1 mouse cellular context compared by ENCODE assay signal in the genomic region with DNA sequence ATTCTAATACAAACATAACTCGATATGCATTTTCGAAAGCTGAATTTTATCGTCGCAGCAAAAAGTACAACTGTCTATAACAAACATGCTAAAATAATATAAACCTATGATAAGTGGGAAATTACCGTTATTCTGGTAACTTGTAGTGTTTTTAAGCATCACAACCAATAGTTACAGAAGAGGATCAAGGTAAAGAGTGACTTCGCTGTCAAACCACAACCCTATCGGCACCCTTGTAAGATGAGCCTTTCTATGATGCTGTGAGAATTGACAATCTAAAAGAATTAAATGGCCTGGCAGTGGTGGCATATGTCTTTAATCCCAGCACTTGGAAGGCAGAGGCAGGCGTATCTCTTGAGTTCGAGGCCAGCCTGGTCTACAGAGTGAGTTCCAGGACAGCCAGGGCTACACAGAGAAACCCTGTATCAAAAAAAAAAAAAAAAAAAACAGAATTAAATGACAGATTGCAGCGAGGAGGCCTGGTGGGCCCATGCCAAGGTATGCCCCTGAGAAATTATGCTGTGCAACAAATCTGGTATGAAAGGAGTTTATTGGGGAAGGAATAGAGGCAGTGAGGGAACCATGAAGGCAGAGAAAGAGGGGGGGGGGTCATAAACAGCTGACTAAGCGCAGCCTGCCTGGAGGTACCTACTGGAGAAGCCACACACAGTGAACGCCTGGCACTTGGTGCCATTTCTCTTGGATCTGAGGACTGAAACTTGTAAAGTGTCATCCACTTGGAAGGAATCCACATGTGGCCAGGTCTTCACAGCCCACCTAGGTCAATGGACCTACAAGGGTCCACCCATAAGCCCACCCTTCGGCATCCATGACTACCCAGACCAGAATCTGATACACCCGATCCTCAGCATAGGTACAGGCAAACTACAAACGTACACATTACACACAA.
TF ChIP-seq lines count a peak whose summit lies in the region.

No protein-coding gene starts in this region.

TF ChIP-seq in C2C12, 6 proteins besides CTCF, POLR2A, EP300 and RAD21 (continued from another document):
- TF ChIP-seq MYOD1 (IDR thresholded peaks at IDR 0.05; ENCODE audit: control insufficient read depth, insufficient read length, low read depth) = no peak
- no peak for TF ChIP-seq CEBPB (IDR thresholded peaks at IDR 0.05; ENCODE audit: low read depth)
- TF ChIP-seq FOSL1 (IDR thresholded peaks at IDR 0.05; ENCODE audit: insufficient read depth, low read length, poor library complexity, severe bottlenecking) = no peak
- TF ChIP-seq MYOG (IDR thresholded peaks at IDR 0.05; ENCODE audit: control insufficient read depth, extremely low read depth, insufficient read length) = no peak
TF ChIP-seq in C2C12: peak in this region for 0.
